16 mouse cellular contexts compared by ENCODE assay signal in the genomic region with DNA sequence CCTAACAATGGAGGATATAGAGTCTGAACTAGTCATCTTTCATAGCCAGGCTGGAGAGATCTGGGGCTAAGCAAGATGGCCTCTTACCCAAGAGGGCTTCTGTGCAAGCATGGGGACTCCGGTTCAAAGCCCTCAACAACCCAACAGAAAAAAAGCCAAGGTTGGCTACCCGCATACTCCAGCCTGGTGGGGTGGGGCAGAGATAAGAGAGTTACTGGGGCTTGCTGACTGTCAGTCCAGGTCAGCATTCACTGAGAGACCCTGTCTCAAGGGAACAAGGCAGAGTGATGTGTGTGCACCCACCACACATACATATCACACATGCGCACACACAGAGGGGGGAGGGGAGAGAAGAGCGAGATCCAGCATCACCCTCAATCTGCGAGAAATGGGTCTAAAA. TPM values are rescaled to one million over a fixed set of nuclear protein-coding genes. Genes with fewer than 3 reads are reported as not detected.
"Had no signal": no experiment of that assay in that cellular context is flagged by ENCODE, and none has a peak within 500 bp of the region (broad histone marks: within the 10 kb centered on the region; RNA-seq: fewer than 3 reads in every experiment).

No protein-coding gene starts in this region.

- DNase-seq: kidney, adult 11 months; kidney, adult 9 months; kidney, postnatal 36 days; layer of hippocampus, adult 9-11 months; layer of hippocampus, postnatal 36 days; lung, adult 18-20 months; right cerebral cortex, adult 18-20 months; right cerebral cortex, postnatal 25 days; thymus, postnatal 14 days had no signal

- H3K4me2 ChIP-seq: limb, embryonic 15.5 days; midbrain, embryonic 11.5 days; midbrain, embryonic 15.5 days had no signal

- H3K27ac ChIP-seq: kidney, postnatal 0 days; limb, embryonic 15.5 days; midbrain, embryonic 15.5 days had no signal

- H3K9ac ChIP-seq: limb, embryonic 15.5 days; midbrain, embryonic 15.5 days had no signal

- ATAC-seq: midbrain, embryonic 15.5 days had no signal

- H3K27me3 ChIP-seq: limb, embryonic 15.5 days; midbrain, embryonic 15.5 days had no signal

- H3K4me3 ChIP-seq: limb, embryonic 15.5 days; midbrain, embryonic 15.5 days had no signal

- H3K9me3 ChIP-seq: limb, embryonic 15.5 days; midbrain, embryonic 15.5 days had no signal

RNA-seq across cellular contexts. Expression of gene Accsl, which starts 51.2 kb away (rescaled TPM):
- polyA plus RNA-seq: kidney, postnatal 0 days; limb, embryonic 11.5 days; limb, embryonic 15.5 days; lung, embryonic 16.5 days; small intestine, adult 2 months had no signal
